Mouse (Mus musculus) liver, embryonic 11.5 days (tissue): ENCODE data around the gene Sh3d19. TPM values are rescaled to one million over a fixed set of nuclear protein-coding genes. Genes with fewer than 3 reads are reported as not detected.

Experiments used
- ATAC-seq: fragments of 200-750 bp; cut with Nextera tagmentation; replicated peaks from 2 replicates; pipeline ENCODE4 v1.8.0; 2017; ENCODE audit warnings: moderate number of reproducible peaks, mild to moderate bottlenecking, moderate TSS enrichment, moderate library complexity; ENCODE audit not compliant: low FRiP score
- DNase-seq: peaks from one replicate; pipeline ENCODE4 v3.0.0-alpha.2; 2017; ENCODE audit warnings: low spot score
- H3K27ac ChIP-seq: fragments of 300-500 bp; sonication (generic); 2 replicates; pipeline ENCODE4 v1.5.1; 2014; ENCODE audit warnings: mild to moderate bottlenecking, low read depth, low read length, control low read depth
- H3K27me3 ChIP-seq: fragments of 300-500 bp; sonication (generic); replicated peaks from 2 replicates; pipeline ENCODE4 v1.6.1; 2014; ENCODE audit warnings: low read length, mixed read lengths; ENCODE audit not compliant: control insufficient read depth, insufficient read depth
- H3K36me3 ChIP-seq: fragments of 300-500 bp; sonication (generic); 2 replicates; pipeline ENCODE4 v1.6.1; 2014; ENCODE audit warnings: mild to moderate bottlenecking, low read length, moderate library complexity, mixed read lengths; ENCODE audit not compliant: control insufficient read depth, insufficient read depth
- H3K4me1 ChIP-seq: fragments of 300-500 bp; sonication (generic); replicated peaks from 2 replicates; pipeline ENCODE4 v1.6.1; 2014; ENCODE audit warnings: low read length, mixed read lengths; ENCODE audit not compliant: control insufficient read depth, insufficient read depth
- H3K4me2 ChIP-seq: fragments of 300-500 bp; sonication (generic); 2 replicates; pipeline ENCODE4 v1.6.1; 2014; ENCODE audit warnings: mild to moderate bottlenecking, control low read depth, moderate library complexity
- H3K4me3 ChIP-seq: fragments of 300-500 bp; sonication (generic); 2 replicates; pipeline ENCODE4 v1.5.1; 2014; ENCODE audit warnings: low read depth, low read length, control low read depth
- H3K9ac ChIP-seq: fragments of 300-500 bp; sonication (generic); 2 replicates; pipeline ENCODE4 v1.6.1; 2014; ENCODE audit warnings: low read depth, low read length, control low read depth
- H3K9me3 ChIP-seq: fragments of 300-500 bp; sonication (generic); 2 replicates; pipeline ENCODE4 v1.6.1; 2016; ENCODE audit warnings: low read length, inconsistent platforms, mixed read lengths; ENCODE audit not compliant: control insufficient read depth
- WGBS: fragments of 180-500 bp; shearing (Covaris S2); extraction: QIAGEN DNeasy Blood & Tissue Kit; methylation state at CpG from one replicate; pipeline ENCODE4 v1.1.7; 2014; 5-methylcytosine and 5-hydroxymethylcytosine counted together
- polyA plus RNA-seq: library from polyadenylated mRNA; unstranded; fragments of >200 nt; fragmentation: Nextera tagmentation; extraction: Ambion mirVana; gene quantifications from 2 replicates; pipeline ENCODE4 v1.2.1, GENCODE M21; 2014

Gene Sh3d19
- polyA plus RNA-seq, 1 experiment from 2014 or later, result 20.7 TPM

DNA sequence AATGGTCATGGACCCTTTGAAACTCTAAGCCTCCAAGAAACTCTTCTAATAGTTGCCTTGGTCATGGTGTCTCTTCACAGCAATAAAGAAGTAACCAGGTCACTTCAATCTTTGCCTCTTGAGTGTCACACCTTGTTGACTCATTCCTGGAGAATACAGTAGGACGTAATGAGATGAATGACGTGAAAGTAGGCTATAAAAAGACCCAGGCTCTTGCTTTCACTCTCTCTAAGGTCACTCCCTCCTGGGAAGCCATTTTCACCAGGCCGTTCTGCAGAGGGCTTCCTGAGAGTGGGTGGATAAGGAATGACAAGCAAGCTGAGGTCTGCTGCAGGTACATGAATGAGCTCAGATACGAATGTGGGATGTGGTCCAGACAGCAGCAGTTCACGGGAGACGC, 40.5 kb downstream of the Sh3d19 start:
- WGBS, result 72% methylated on average over 6 of the region's 6 CpGs
- no peak for DNase-seq
- Histone ChIP-seq H3K27ac (no peak overlapping the region), H3K4me3 (no peak overlapping the region), H3K9me3 (no peaks in the 10 kb centered on the region), H3K9ac (no peak overlapping the region), H3K36me3 (no peaks in the 10 kb centered on the region), H3K4me2 (no peak overlapping the region), H3K27me3 (no peaks in the 10 kb centered on the region), H3K4me1 (no peaks in the 10 kb centered on the region; the same call in 1 of the 2 replicates)
- no peak for ATAC-seq

DNA sequence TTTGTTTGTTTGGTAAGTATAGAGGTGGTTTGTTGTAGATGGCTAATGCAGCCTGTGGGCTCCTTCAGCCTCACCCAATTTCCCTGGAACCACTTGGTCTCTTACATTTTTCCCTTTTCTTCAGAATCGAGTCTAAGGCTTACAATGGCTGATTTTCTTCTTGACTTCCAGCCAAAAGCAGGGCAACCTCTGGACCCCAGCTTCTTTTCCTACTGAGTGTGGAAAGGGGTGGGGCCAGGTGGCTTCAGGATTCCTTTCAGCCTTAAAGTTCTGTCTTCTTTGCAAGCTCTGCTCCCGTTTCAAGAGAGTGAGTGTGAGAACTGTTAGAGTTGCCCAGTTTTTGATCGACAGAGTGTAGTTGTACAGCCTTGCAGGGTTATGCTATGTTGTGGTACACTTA, 40.9 kb downstream of the Sh3d19 start:
- H3K9me3 ChIP-seq, result no peaks in the 10 kb centered on the region
- H3K27ac ChIP-seq, result no peak overlapping the region
- H3K36me3 ChIP-seq, result no peaks in the 10 kb centered on the region
- H3K27me3 ChIP-seq, result no peaks in the 10 kb centered on the region
- H3K4me3 ChIP-seq, result no peak overlapping the region
- no peaks in the 10 kb centered on the region; the same call in 1 of the 2 replicates for H3K4me1 ChIP-seq
- H3K4me2 ChIP-seq, result no peak overlapping the region
- H3K9ac ChIP-seq, result no peak overlapping the region
- ATAC-seq, result no peak
- no peak for DNase-seq
- WGBS, result 67% methylated on average over 3 of the region's 3 CpGs

DNA sequence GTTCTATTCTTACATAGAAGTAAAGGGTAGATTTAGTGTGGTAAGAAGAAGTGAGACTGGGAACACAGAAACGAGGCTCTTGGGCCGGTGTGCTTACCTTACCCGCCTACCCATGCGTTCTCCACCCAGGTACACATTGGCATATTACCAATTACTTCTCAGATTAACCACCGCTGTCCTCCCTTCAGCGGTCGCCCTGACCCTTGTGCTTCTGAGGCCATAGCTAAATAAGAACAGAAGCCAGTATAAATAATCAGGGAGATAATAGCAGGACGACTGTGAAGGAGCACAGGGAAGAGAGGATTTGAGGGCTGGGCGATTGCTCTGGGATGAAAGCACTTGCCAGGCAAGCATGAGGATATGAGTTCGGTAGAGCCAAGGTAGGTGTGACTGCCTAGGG, 42.9 kb downstream of the Sh3d19 start:
- DNase-seq, result no peak
- Histone ChIP-seq H3K4me2 (no peak overlapping the region), H3K36me3 (no peaks in the 10 kb centered on the region), H3K27ac (no peak overlapping the region), H3K27me3 (no peaks in the 10 kb centered on the region), H3K9me3 (no peaks in the 10 kb centered on the region), H3K9ac (no peak overlapping the region), H3K4me1 (no peaks in the 10 kb centered on the region; the same call in 1 of the 2 replicates), H3K4me3 (no peak overlapping the region)
- ATAC-seq, result no peak
- 81% methylated on average over 10 of the region's 10 CpGs for WGBS

DNA sequence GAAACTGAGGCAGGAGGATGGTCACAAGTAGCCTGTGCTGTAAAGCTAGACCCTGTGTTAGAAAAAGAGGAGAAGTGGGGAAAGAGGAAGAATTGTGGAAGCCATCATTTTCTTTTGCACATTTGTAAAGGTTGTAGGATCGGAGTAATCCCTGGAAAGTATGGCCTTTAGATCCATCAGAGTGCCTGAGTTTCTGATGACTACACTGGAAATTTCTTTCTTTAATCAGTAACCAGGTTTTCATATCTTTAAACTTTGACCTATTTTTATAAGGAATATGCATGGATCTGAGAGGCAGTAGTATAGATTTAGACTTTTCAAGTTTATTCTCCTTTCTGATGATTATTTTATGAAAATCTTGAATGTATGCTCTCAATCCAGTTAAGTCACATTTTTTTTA, 46.1 kb downstream of the Sh3d19 start:
- no peak overlapping the region for H3K9ac ChIP-seq
- no peak overlapping the region for H3K27ac ChIP-seq
- no peaks in the 10 kb centered on the region for H3K27me3 ChIP-seq
- no peak for ATAC-seq
- no peaks in the 10 kb centered on the region for H3K9me3 ChIP-seq
- no peak overlapping the region for H3K4me3 ChIP-seq
- DNase-seq, result no peak
- 89% methylated on average over 1 of the region's 1 CpGs for WGBS
- H3K4me1 ChIP-seq, result no peaks in the 10 kb centered on the region; the same call in 1 of the 2 replicates
- H3K36me3 ChIP-seq, result no peaks in the 10 kb centered on the region
- no peak overlapping the region for H3K4me2 ChIP-seq

DNA sequence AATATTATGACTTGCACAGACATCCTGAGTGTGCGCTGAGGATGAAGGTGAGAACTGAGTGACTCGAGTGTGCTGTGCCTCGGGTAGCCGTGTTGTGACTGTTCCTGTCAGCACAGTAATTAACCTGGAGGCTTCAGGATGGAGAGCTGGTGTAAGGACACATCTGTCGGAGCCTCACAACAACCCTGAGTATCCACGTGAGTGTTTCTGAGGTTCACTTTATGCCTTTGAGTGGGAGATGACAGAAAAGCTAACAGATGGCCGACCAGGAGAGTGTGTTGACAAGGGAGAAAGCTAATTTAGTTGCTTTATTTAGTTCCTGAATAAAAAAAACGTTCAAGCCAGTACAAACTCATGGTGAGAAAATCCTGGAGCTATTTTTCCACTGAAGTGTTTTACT, 46.6 kb downstream of the Sh3d19 start:
- no peak overlapping the region for H3K9ac ChIP-seq
- H3K27me3 ChIP-seq, result no peaks in the 10 kb centered on the region
- no peak overlapping the region for H3K4me2 ChIP-seq
- H3K27ac ChIP-seq, result no peak overlapping the region
- H3K4me3 ChIP-seq, result no peak overlapping the region
- no peaks in the 10 kb centered on the region for H3K36me3 ChIP-seq
- 74% methylated on average over 8 of the region's 8 CpGs for WGBS
- H3K9me3 ChIP-seq, result no peaks in the 10 kb centered on the region
- no peak for DNase-seq
- no peak for ATAC-seq
- no peaks in the 10 kb centered on the region; the same call in 1 of the 2 replicates for H3K4me1 ChIP-seq

DNA sequence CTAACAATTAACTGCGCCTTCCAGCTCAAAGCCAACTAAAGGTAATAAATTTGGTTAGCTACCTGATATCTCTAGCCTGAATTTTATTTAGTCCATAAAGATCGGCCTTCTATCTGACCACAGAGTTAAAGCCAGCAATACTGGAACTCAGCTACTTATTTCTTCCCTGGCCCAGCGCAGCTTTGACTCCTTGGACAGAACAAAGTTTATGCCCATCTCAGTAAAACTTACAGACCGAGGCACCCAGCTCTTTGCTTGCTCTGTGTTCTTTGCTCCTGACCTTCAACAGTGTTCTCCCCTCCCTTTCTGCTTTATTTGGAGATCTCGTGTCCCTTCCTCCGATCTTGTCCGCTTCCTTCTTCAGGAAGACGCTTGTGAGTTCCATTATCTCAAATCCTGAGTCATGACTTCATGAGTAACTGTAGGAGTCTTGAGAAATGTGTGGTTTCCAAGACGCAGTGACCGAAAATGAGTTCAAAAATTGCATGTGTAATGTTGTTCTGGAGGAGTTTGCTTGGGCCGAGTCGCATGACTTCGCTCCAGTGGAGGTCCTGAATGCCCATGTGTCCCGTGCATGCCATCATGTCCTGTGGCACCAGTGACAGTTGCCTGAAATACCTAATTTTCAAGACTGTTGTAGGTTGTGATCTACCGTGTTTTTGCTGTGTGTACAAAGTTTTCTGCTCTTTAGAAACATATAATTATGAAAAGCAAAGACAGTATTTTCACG, 50.2 kb downstream of the Sh3d19 start:
- 81% methylated on average over 16 of the region's 16 CpGs for WGBS
- no peak overlapping the region for H3K4me2 ChIP-seq
- H3K9ac ChIP-seq, result no peak overlapping the region
- no peaks in the 10 kb centered on the region; the same call in 1 of the 2 replicates for H3K4me1 ChIP-seq
- H3K27ac ChIP-seq, result no peak overlapping the region
- DNase-seq (no peak), ATAC-seq (no peak)
- no peaks in the 10 kb centered on the region for H3K36me3 ChIP-seq
- no peaks in the 10 kb centered on the region for H3K9me3 ChIP-seq
- no peaks in the 10 kb centered on the region for H3K27me3 ChIP-seq
- H3K4me3 ChIP-seq, result no peak overlapping the region

DNA sequence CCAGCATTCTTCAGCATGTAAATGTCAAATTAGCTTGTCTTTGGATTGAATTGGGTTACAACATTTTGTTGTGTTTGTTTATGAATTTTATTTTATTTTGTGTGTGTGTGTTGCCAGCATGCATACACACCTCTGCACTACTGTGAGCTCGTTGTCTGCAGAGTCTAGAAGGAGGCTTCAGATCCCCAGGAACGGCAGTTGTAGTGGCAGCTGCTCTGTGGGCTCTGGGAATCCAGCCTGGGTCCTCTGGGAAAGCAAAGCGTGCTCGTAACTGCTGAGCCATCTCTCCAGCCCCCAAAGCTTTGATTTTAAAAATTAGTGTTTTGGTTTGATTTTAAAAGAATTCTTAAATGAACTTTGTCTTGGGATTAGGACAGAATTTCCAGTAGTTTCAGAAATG, 50.7 kb downstream of the Sh3d19 start:
- Histone ChIP-seq H3K4me1 (no peaks in the 10 kb centered on the region; the same call in 1 of the 2 replicates), H3K9ac (no peak overlapping the region), H3K9me3 (no peaks in the 10 kb centered on the region), H3K36me3 (no peaks in the 10 kb centered on the region), H3K4me2 (no peak overlapping the region), H3K27me3 (no peaks in the 10 kb centered on the region), H3K27ac (no peak overlapping the region), H3K4me3 (no peak overlapping the region)
- DNase-seq, result no peak
- ATAC-seq, result no peak
- WGBS, result 85% methylated on average over 4 of the region's 4 CpGs

DNA sequence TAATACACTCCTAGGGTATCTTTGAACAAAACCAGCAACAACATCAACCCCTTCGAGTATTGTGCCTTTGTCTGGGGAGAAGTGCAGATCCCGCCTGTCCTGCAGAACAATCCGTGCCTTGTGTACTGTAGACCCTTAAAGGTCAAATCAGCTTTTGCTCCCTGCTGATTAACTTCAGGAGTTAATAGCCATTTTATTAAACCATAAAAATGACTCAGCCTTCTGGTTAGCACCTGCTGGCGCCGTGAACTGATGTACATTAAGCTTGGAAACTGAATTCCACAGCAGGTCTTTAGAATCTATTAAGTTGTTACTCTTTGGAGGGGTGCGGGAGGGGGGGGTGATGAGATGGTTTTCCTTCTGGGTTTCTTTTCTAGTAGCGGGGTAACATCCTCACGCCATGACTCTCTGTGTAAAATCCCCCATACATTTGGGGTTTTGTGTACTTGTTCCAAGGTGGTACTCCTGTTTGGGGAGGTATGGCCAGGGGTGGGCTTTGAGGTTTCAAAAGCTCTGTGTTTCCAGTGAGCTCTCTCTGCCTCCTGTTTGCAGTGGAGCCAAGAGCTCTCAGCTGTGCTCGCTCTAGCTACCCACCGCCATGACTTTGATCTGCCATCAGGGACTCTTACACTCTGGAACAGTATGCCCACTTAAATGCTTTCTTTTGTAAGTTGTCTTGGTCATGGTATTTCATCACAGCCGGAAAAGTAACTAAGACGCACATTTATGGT, 53.3 kb downstream of the Sh3d19 start:
- Histone ChIP-seq H3K36me3 (no peaks in the 10 kb centered on the region), H3K4me2 (no peak overlapping the region), H3K4me3 (no peak overlapping the region), H3K9me3 (no peaks in the 10 kb centered on the region), H3K27ac (no peak overlapping the region), H3K9ac (no peak overlapping the region), H3K4me1 (peaks cover 3% of the 10 kb centered on the region; the same call in 1 of the 2 replicates), H3K27me3 (no peaks in the 10 kb centered on the region)
- ATAC-seq (no peak), DNase-seq (no peak)
- 89% methylated on average over 12 of the region's 12 CpGs for WGBS
